Mouse (Mus musculus): ENCODE results near the gene Smurf1. TPM values are rescaled to one million over a fixed set of nuclear protein-coding genes. Genes with fewer than 3 reads are reported as not detected.

Smurf1 gene
- polyA plus RNA-seq (2012; rRNA removed): 2.6 and 3.2 TPM in 2 replicates

DNA sequence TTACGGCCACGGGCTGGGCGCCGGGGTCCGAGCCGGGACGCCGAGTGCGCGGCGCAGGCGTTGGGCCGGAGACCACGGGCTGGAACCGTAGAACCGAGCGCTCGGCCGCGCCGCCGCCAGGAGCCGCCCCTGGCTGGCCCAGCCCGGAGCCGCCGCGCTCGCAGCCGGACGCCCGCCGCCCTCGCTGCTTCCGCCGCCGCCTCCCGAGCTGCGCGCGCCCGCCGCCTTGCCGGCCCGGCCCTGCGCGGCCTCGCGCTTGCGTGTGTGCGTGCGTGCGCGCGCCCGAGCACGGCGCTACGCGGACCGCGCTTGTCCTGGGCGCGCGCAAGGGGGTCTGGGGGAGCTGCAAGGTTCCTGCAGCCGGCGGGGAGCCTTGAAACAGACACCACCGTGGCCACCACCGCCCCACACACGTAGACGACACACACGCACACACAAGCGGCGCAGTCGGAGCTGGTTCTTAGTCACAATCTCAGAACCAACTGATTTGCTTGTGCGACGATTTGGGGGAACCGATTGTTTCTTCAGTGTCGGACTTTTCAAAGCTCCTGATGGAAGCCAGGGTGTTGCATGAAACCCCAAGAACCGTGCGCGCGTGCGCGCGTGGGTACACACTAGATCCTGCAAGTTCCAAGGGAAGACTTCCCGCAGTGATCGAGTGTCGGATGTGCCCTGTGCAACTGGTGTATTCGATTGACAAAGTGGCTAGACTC lies at the start of gene Smurf1:
Gene Smurf1 (minus strand): TSS at position 209 of the 713 bp plus-strand sequence.

Other genes with a start within 250 kb of the Smurf1 start
- 0.10 and 0.14 TPM in 2 replicates for gene Tmem130, start 204.0 kb downstream of the Smurf1 start, polyA plus RNA-seq (2012; rRNA removed)
- gene Trrap, start 198.1 kb downstream of the Smurf1 start, polyA plus RNA-seq (2012; rRNA removed): 20.9 and 29.3 TPM in 2 replicates
- not detected in 2 replicates for gene Gm4871, start 66.9 kb upstream of the Smurf1 start, polyA plus RNA-seq (2012; rRNA removed)
- gene 1700018F24Rik, start 77.1 kb upstream of the Smurf1 start, polyA plus RNA-seq (2012; rRNA removed): not detected in 2 replicates
- 42.6 and 43.3 TPM in 2 replicates for gene Arpc1a, start 118.0 kb upstream of the Smurf1 start, polyA plus RNA-seq (2012; rRNA removed)
- gene Kpna7, start 118.2 kb upstream of the Smurf1 start, polyA plus RNA-seq (2012; rRNA removed): 0.01 TPM in 1 of 2 replicates, not detected in the other
- gene Arpc1b, start 148.4 kb upstream of the Smurf1 start, polyA plus RNA-seq (2012; rRNA removed): 144 and 173 TPM in 2 replicates
- gene Pdap1, start 174.4 kb upstream of the Smurf1 start, polyA plus RNA-seq (2012; rRNA removed): 27.2 and 31.1 TPM in 2 replicates
- gene Bud31, start 174.5 kb upstream of the Smurf1 start, polyA plus RNA-seq (2012; rRNA removed): 59.2 and 65.9 TPM in 2 replicates
- 5.8 and 6.1 TPM in 2 replicates for gene Ptcd1, start 201.3 kb upstream of the Smurf1 start, polyA plus RNA-seq (2012; rRNA removed)
- 22.4 and 22.9 TPM in 2 replicates for gene Cpsf4, start 201.4 kb upstream of the Smurf1 start, polyA plus RNA-seq (2012; rRNA removed)
- 198 and 202 TPM in 2 replicates for gene Atp5j2, start 226.2 kb upstream of the Smurf1 start, polyA plus RNA-seq (2012; rRNA removed)
- gene Zkscan14, start 236.0 kb upstream of the Smurf1 start, polyA plus RNA-seq (2012; rRNA removed): 2.5 and 2.6 TPM in 2 replicates
- gene Zkscan5, start 238.7 kb upstream of the Smurf1 start, polyA plus RNA-seq (2012; rRNA removed): 2.7 and 2.8 TPM in 2 replicates